Mouse (Mus musculus) forebrain, embryonic 13.5 days (tissue): ENCODE results near the gene Scn5a. TPM values are rescaled to one million over a fixed set of nuclear protein-coding genes. Genes with fewer than 3 reads are reported as not detected.

Experiments used
- ATAC-seq: fragments of 200-750 bp; cut with Nextera tagmentation; 2 replicates; pipeline ENCODE4 v1.8.0; 2017
- H3K27ac ChIP-seq: fragments of 300-500 bp; sonication (generic); 2 replicates; pipeline ENCODE4 v1.5.1; 2015; ENCODE audit warnings: inconsistent platforms, mild to moderate bottlenecking, moderate library complexity
- H3K27me3 ChIP-seq: fragments of 300-500 bp; sonication (generic); 2 replicates; pipeline ENCODE4 v1.6.1; 2015; ENCODE audit warnings: mild to moderate bottlenecking, inconsistent platforms
- H3K36me3 ChIP-seq: fragments of 300-500 bp; sonication (generic); 2 replicates; pipeline ENCODE4 v1.6.1; 2015; ENCODE audit warnings: mild to moderate bottlenecking, inconsistent platforms; ENCODE audit not compliant: poor library complexity, severe bottlenecking
- H3K4me1 ChIP-seq: fragments of 300-500 bp; sonication (generic); 2 replicates; pipeline ENCODE4 v1.6.1; 2015; ENCODE audit warnings: inconsistent platforms
- H3K4me2 ChIP-seq: fragments of 300-500 bp; sonication (generic); 2 replicates; pipeline ENCODE4 v1.6.1; 2015; ENCODE audit warnings: inconsistent platforms, mild to moderate bottlenecking, moderate library complexity
- H3K4me3 ChIP-seq: fragments of 300-500 bp; sonication (generic); 2 replicates; pipeline ENCODE4 v1.5.1; 2015; ENCODE audit warnings: mild to moderate bottlenecking, inconsistent platforms
- H3K9ac ChIP-seq: fragments of 300-500 bp; sonication (generic); 2 replicates; pipeline ENCODE4 v1.6.1; 2015; ENCODE audit warnings: mild to moderate bottlenecking, inconsistent platforms
- H3K9me3 ChIP-seq: fragments of 300-500 bp; sonication (generic); replicated peaks from 2 replicates; pipeline ENCODE4 v1.6.1; 2016; ENCODE audit warnings: inconsistent platforms
- WGBS: fragments of 180-500 bp; shearing (Covaris S2); methylation state at CpG from one replicate; pipeline ENCODE4 v1.1.7; 2015; 5-methylcytosine and 5-hydroxymethylcytosine counted together
- polyA plus RNA-seq: library from polyadenylated mRNA; unstranded; fragments of >200 nt; fragmentation: Nextera tagmentation; extraction: Ambion mirVana; gene quantifications from 2 replicates; pipeline ENCODE4 v1.2.1, GENCODE M21; 2015

The Scn5a gene
- polyA plus RNA-seq, 1 experiment from 2014 or later: 0.83 TPM

DNA sequence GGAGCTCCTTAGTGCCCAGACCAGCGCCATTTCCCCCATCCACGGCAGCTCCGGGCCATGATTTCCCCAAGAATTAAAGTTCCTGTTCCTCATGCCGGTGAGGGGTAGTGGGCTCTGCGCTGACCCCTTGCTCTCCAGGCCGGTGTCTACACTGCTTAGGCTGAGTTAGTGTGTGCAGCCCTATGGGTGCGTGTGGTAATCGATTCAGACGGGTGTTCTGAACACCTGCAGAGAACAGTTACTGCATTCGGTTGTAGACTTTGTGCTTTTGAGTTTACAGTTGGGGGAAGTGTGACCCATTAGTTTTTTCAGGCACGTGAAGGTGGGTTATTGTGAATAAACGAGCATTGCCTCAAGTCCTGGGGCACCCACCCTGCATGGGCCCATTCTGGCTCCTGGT is 140.8 kb downstream of the Scn5a start:
- no peak for ATAC-seq
- 89% methylated on average over 12 of the region's 12 CpGs for WGBS
- H3K9ac ChIP-seq: no peak overlapping the region
- no peaks in the 10 kb centered on the region for H3K9me3 ChIP-seq
- peaks cover 76% of the 10 kb centered on the region for H3K36me3 ChIP-seq
- no peak overlapping the region for H3K4me3 ChIP-seq
- H3K4me1 ChIP-seq: no peaks in the 10 kb centered on the region
- H3K27ac ChIP-seq: no peak overlapping the region
- H3K27me3 ChIP-seq: no peaks in the 10 kb centered on the region
- H3K4me2 ChIP-seq: no peak overlapping the region

DNA sequence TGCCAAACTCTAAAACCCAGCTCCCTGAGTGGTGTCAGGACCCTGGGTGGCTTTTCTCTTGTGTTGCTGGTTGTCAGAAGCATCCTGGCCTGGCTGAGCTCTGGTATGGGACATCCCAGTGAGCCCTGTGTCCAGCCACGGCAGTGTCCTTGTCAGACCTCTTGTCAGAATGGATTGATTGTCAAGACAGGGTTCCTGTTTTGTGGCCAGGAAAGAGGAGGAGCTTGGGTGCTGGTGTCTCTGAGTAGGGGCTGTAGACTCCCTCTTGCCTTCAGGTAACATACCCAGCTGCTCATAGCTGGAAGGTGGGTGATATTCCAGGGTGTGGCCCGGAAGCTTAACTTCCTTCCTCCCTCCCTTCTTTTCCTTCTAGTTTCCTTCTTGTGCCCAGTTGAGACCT is 143.0 kb downstream of the Scn5a start:
- Histone ChIP-seq H3K4me1 (no peaks in the 10 kb centered on the region), H3K27me3 (no peaks in the 10 kb centered on the region), H3K9ac (no peak overlapping the region), H3K27ac (no peak overlapping the region), H3K36me3 (peaks cover 94% of the 10 kb centered on the region), H3K9me3 (no peaks in the 10 kb centered on the region), H3K4me2 (no peak overlapping the region), H3K4me3 (no peak overlapping the region)
- WGBS: 90% methylated on average over 2 of the region's 2 CpGs
- ATAC-seq: no peak

Other genes with a start within 250 kb of the Scn5a start
- 82.8 and 97.0 TPM in 2 replicates for gene Acaa1a, start 239.3 kb downstream of the Scn5a start, polyA plus RNA-seq
- gene Myd88, start 237.6 kb downstream of the Scn5a start, polyA plus RNA-seq: 3.8 and 5.4 TPM in 2 replicates
- gene Xylb, start 221.6 kb downstream of the Scn5a start, polyA plus RNA-seq: 5.7 and 6.2 TPM in 2 replicates
- gene Slc22a14, start 213.5 kb downstream of the Scn5a start, polyA plus RNA-seq: not detected in 2 replicates
- gene Acvr2b, start 176.9 kb downstream of the Scn5a start, polyA plus RNA-seq: 48.1 and 54.7 TPM in 2 replicates
- 46.3 and 52.6 TPM in 2 replicates for gene Exog, start 134.1 kb downstream of the Scn5a start, polyA plus RNA-seq
- gene Scn10a, start 140.3 kb upstream of the Scn5a start, polyA plus RNA-seq: 0.13 TPM in 1 of 2 replicates, not detected in the other
- gene Scn11a, start 246.4 kb upstream of the Scn5a start, polyA plus RNA-seq: 0.30 and 0.38 TPM in 2 replicates